Mouse (Mus musculus): Measurements from ENCODE around the gene Trp53rka.

Gene Trp53rka

DNA sequence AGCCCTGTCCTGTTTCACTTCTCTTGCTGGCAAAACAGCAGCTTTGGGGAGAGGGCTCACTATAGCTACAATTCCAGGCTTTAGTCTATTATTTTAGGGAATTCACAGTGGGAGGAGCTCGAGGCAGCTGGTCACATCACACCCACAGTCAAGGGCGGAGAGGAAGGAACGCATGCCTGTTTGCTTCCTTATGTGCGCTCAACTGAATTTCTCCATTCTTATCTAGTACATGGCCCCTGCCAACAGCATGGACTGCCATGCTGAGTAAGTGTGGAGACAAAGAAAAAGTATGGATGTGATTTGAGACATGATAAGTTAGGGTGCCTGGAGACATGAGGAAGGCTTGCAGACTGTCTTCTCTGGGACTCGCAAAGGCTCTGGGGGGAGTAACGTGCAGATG lies 9.0 kb downstream of the Trp53rka start:
- DNase-seq: no peak

DNA sequence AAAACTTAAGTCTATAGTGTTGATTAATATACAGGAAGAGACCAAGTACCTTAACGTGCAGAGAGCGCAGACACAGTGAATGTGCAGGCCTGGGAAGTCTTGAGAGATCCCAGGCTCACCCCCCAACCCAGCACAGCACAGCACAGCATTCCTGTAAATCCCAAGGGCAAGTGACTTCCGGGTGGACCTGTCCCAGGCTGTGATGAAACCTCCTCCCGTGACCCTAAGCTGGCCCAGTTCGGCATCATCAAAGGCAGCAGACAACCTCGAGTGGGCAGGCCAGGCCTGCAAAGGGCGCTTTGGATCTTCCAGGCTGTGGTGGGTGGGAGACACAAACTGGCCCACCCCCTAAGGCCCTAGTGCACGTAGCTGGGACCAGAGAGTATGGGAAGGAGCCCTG lies 11.1 kb downstream of the Trp53rka start:
- DNase-seq: no peak

DNA sequence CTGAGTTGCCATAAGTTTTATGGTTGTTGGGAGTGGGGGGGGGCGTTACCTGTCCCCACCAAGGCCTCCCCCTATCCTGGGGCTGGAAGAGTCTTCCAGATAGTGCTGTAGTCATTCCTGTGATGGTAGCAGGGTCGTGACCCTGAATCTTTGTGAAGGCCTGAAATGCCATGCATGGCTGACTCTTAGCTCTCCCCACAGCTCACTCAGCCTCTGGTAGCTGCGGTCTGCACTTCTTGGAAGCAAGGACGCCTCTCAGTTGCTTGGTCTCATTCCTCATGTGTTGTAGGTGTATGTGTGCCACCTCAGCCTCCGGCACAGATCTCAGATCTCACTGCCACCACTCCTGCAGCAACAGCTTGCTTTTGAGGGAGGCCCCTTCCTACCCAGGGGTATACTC lies 17.3 kb downstream of the Trp53rka start:
- DNase-seq: no peak

- no peak for DNase-seq
These were observed 17.7 kb downstream of the Trp53rka start for GRCm38 (mm10) chr2:165475412-165475811.

DNA sequence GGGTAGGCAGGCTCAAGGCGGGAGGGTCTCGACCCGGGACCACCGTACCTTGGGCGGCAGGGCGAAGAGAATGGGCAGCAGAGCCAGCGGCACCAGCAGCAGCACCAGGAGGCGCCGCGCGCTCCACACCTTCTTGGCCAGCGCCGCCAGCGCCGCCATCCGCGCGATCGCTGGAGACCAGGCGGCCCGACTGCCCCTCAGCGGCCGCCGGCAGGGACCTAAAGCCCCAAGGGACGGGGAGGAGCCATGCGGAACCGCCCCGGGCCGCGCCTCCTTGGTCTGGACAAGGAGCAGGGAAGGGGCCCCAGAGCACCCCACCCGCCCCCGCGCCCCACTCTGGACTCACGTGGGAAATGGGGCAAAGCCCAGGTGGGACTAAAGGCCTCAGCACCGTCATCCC lies 20.1 kb downstream of the Trp53rka start, which contains the start of gene Slc13a3:
Gene Slc13a3, minus strand, starts transcription at position 228 of the 400 bp plus-strand sequence.
- DNase-seq: no peak

- DNase-seq: no peak
These were observed 21.2 kb downstream of the Trp53rka start for GRCm38 (mm10) chr2:165471943-165472342.

DNA sequence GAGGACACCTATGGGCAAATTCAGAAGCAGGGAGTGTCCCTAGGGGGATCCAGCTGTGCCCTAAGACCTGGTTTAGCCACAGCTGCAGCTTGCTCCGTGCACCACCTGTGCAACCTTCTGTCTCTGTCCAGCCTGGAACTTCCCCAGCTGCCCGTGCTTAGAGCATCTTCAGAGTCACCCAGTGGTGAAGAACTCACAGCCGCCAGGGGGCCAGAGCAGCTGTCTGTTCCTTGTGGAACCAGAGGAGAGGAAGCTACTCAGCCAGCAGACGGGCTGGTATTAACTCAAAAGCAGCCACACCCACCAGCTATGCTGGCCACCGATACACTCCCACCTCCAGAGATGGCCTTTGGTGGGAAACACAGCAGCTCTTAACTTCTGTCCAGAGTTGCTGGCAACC lies 23.0 kb downstream of the Trp53rka start:
- no peak for DNase-seq

GRCm38 (mm10) chr2:165467824-165468452 lies 25.2 kb downstream of the Trp53rka start:
- DNase-seq: peak; percentile 93

DNA sequence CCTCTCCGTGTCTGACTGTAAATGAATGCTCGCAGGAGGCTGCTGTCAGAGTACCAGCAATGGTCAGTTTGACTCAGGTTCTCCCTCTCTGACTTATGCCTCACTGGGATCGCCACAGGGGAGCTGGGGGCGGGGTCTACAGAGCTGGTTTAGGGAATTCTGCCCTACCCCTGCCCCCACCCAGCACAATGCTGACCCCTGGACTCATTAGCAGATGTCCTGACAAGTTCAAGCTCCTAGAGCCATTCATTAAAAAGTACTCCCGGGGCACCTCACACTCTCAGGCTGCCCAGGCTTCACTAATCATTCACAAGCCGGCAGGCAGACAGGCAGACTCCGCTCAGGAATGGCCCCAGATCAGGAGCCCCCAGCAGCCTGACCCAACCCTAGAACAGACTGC lies 33.5 kb downstream of the Trp53rka start:
- no peak for DNase-seq

GRCm38 (mm10) chr2:165458189-165458588 lies 34.9 kb downstream of the Trp53rka start:
- no peak for DNase-seq

- no peak for DNase-seq
These were observed 36.4 kb downstream of the Trp53rka start for GRCm38 (mm10) chr2:165456710-165457109.

- no peak for DNase-seq
These were observed 40.1 kb downstream of the Trp53rka start for GRCm38 (mm10) chr2:165452730-165453693.

GRCm38 (mm10) chr2:165448475-165448874 lies 44.6 kb downstream of the Trp53rka start:
- DNase-seq: peak; percentile 93

GRCm38 (mm10) chr2:165444861-165445260 lies 48.3 kb downstream of the Trp53rka start:
- no peak for DNase-seq

DNA sequence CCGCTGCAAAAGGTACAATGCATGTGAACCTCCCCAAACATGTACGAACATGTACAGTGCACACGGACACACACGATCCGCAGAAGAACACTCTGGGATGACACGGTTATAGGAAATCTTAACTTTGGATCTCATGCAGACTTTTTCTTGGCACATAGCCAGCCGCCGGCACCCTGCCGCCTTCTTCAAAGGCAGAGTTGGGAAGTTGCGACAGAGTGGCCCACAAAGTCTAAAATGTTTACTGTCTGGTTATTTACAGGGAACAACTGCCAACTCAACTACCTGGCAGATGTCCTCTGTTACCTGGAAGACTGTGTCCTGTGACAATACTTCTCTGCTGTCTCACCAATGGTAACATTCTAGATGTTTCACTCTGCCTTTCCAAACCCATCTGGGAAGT lies 50.1 kb downstream of the Trp53rka start:
- no peak for DNase-seq

GRCm38 (mm10) chr2:165441613-165442012 lies 51.5 kb downstream of the Trp53rka start:
- DNase-seq: no peak

Measured in heart, adult 11 months (tissue).